28 mouse cellular contexts compared by ENCODE assay signal in genomic region chr1:154415826-154416225, GRCm38 (mm10).
DNase-seq lines count a peak whose midpoint lies in the region; ATAC-seq and TF ChIP-seq lines count a peak whose summit lies in the region.
"Had no signal": no experiment of that assay in that cellular context is flagged by ENCODE, and none has a peak within 500 bp of the region (broad histone marks: within the 10 kb centered on the region; RNA-seq: fewer than 3 reads in every experiment).

No protein-coding gene starts in this region.

- no peak overlapping the region for H3K4me3 ChIP-seq in kidney, embryonic 15.5 days (replicated peaks)
- no peak overlapping the region for H3K4me3 ChIP-seq in kidney, adult 2 months (ENCODE audit: insufficient read depth, low read depth, low read length)
- H3K4me3 ChIP-seq in lung, adult 2 months (replicated peaks; ENCODE audit: extremely low read depth, low read depth, low read length), result no peak overlapping the region
- H3K4me3 ChIP-seq in embryonic facial prominence, embryonic 10.5 days, result no peak overlapping the region
- H3K4me3 ChIP-seq in midbrain, embryonic 14.5 days (replicated peaks; ENCODE audit: low read depth, low read length), result no peak overlapping the region
- H3K4me3 ChIP-seq: embryonic facial prominence, embryonic 13.5 days; erythroblast, embryonic 14.5 days; forebrain, embryonic 12.5 days; gastrocnemius, adult 2 months; limb, embryonic 12.5 days; midbrain, embryonic 13.5 days; neural tube, embryonic 12.5 days; stomach, embryonic 15.5 days had no signal

- H3K27me3 ChIP-seq in kidney, embryonic 15.5 days, result no peaks in the 10 kb centered on the region
- no peaks in the 10 kb centered on the region for H3K27me3 ChIP-seq in kidney, adult 2 months (replicated peaks; ENCODE audit: control insufficient read depth, insufficient read depth, low read length)
- H3K27me3 ChIP-seq in embryonic facial prominence, embryonic 10.5 days (replicated peaks; ENCODE audit: low read depth, poor library complexity, severe bottlenecking), result no peaks in the 10 kb centered on the region
- no peaks in the 10 kb centered on the region for H3K27me3 ChIP-seq in midbrain, embryonic 14.5 days (ENCODE audit: control insufficient read depth, insufficient read depth, low read length)
- H3K27me3 ChIP-seq: embryonic facial prominence, embryonic 13.5 days; forebrain, embryonic 12.5 days; limb, embryonic 12.5 days; midbrain, embryonic 13.5 days; neural tube, embryonic 12.5 days; stomach, embryonic 15.5 days had no signal

- peak; percentile 8 for DNase-seq in adrenal gland, postnatal 14 days
- DNase-seq in adrenal gland, adult 8-10 months, result no peak
- no peak for DNase-seq in kidney, adult 2 months
- peak; percentile 11 for DNase-seq in lung, postnatal 10 days
- no peak for DNase-seq in lung, adult 2 months
- DNase-seq in embryonic facial prominence, embryonic 10.5 days (ENCODE audit: low spot score), result peak; percentile 22
- DNase-seq in midbrain, embryonic 14.5 days, result no peak
- DNase-seq: adrenal gland, postnatal 10 days; cerebellum, adult 8-10 months; gastrocnemius, adult 2 months; layer of hippocampus, postnatal 36 days; liver, postnatal 0 days; right cerebral cortex, adult 18-20 months; right cerebral cortex, postnatal 4 days; thymus, postnatal 25 days had no signal

- no peak for TF ChIP-seq CTCF in kidney, adult 2 months (conservative IDR thresholded peaks at IDR 0.05; ENCODE audit: insufficient read depth, insufficient read length, low read depth, low read length)
- no peak for TF ChIP-seq CTCF in lung, adult 2 months (IDR thresholded peaks at IDR 0.05; ENCODE audit: insufficient read depth, low read length)

- no peak for TF ChIP-seq POLR2A in kidney, adult 2 months (IDR thresholded peaks at IDR 0.05; ENCODE audit: low read depth, low read length)
- TF ChIP-seq POLR2A in lung, adult 2 months (IDR thresholded peaks at IDR 0.05; ENCODE audit: borderline replicate concordance, extremely low read depth, low read depth, low read length), result no peak

- H3K9me3 ChIP-seq in kidney, embryonic 15.5 days (replicated peaks), result no peaks in the 10 kb centered on the region
- no peaks in the 10 kb centered on the region for H3K9me3 ChIP-seq in embryonic facial prominence, embryonic 10.5 days
- H3K9me3 ChIP-seq in midbrain, embryonic 14.5 days (ENCODE audit: control insufficient read depth, low read length), result no peaks in the 10 kb centered on the region
- H3K9me3 ChIP-seq: embryonic facial prominence, embryonic 13.5 days; forebrain, embryonic 12.5 days; limb, embryonic 12.5 days; midbrain, embryonic 13.5 days; neural tube, embryonic 12.5 days; stomach, embryonic 15.5 days had no signal

- H3K36me3 ChIP-seq in kidney, embryonic 15.5 days, result no peaks in the 10 kb centered on the region
- H3K36me3 ChIP-seq in kidney, adult 2 months (ENCODE audit: control insufficient read depth, insufficient read depth, low read length), result no peaks in the 10 kb centered on the region
- H3K36me3 ChIP-seq in embryonic facial prominence, embryonic 10.5 days (replicated peaks), result no peaks in the 10 kb centered on the region
- 0 out of 2 replicates have a peak, but pooled peaks cover 6% of the 10 kb centered on the region for H3K36me3 ChIP-seq in midbrain, embryonic 14.5 days (ENCODE audit: control insufficient read depth, insufficient read depth, low read length)
- H3K36me3 ChIP-seq: embryonic facial prominence, embryonic 13.5 days; forebrain, embryonic 12.5 days; limb, embryonic 12.5 days; midbrain, embryonic 13.5 days; neural tube, embryonic 12.5 days; stomach, embryonic 15.5 days had no signal

- no peak overlapping the region for H3K4me2 ChIP-seq in kidney, embryonic 15.5 days
- no peak overlapping the region for H3K4me2 ChIP-seq in midbrain, embryonic 14.5 days (ENCODE audit: low read length)
- H3K4me2 ChIP-seq: embryonic facial prominence, embryonic 13.5 days; forebrain, embryonic 12.5 days; heart, embryonic 11.5 days; hindbrain, embryonic 14.5 days; limb, embryonic 12.5 days; liver, embryonic 11.5 days; midbrain, embryonic 13.5 days; neural tube, embryonic 12.5 days; stomach, embryonic 15.5 days had no signal

- peak; percentile 33; the same call in 1 of the 2 replicates for ATAC-seq in kidney, embryonic 15.5 days (replicated peaks; ENCODE audit: low FRiP score)
- ATAC-seq in midbrain, embryonic 14.5 days (ENCODE audit: low FRiP score, low TSS enrichment), result no peak
- ATAC-seq: activated CD4-positive, CD25-positive, alpha-beta regulatory T cell, adult 4 months; inflammation-experienced regulatory T-cells, adult 6 months; liver, postnatal 0 days; midbrain, embryonic 13.5 days had no signal

- no peak overlapping the region for H3K27ac ChIP-seq in kidney, embryonic 15.5 days
- H3K27ac ChIP-seq in kidney, adult 2 months (ENCODE audit: insufficient read depth, low read depth, low read length), result no peak overlapping the region
- H3K27ac ChIP-seq in embryonic facial prominence, embryonic 10.5 days (replicated peaks), result no peak overlapping the region
- no peak overlapping the region for H3K27ac ChIP-seq in midbrain, embryonic 14.5 days (replicated peaks; ENCODE audit: low read depth, low read length)
- H3K27ac ChIP-seq: embryonic facial prominence, embryonic 13.5 days; forebrain, embryonic 12.5 days; gastrocnemius, adult 2 months; hindbrain, embryonic 14.5 days; limb, embryonic 12.5 days; midbrain, embryonic 13.5 days; neural tube, embryonic 12.5 days; stomach, embryonic 15.5 days had no signal

- H3K4me1 ChIP-seq in kidney, embryonic 15.5 days, result peaks cover 11% of the 10 kb centered on the region
- H3K4me1 ChIP-seq in kidney, adult 2 months (ENCODE audit: control insufficient read depth, insufficient read depth, low read length), result no peaks in the 10 kb centered on the region
- no peaks in the 10 kb centered on the region for H3K4me1 ChIP-seq in lung, adult 2 months (ENCODE audit: control insufficient read depth, insufficient read depth, low read length)
- H3K4me1 ChIP-seq in embryonic facial prominence, embryonic 10.5 days, result peaks cover 13% of the 10 kb centered on the region
- no peaks in the 10 kb centered on the region for H3K4me1 ChIP-seq in midbrain, embryonic 14.5 days (ENCODE audit: control insufficient read depth, insufficient read depth, low read length)
- H3K4me1 ChIP-seq: forebrain, embryonic 12.5 days; limb, embryonic 12.5 days; midbrain, embryonic 13.5 days; neural tube, embryonic 12.5 days; stomach, embryonic 15.5 days had no signal

- H3K9ac ChIP-seq in kidney, embryonic 15.5 days, result no peak overlapping the region
- H3K9ac ChIP-seq in midbrain, embryonic 14.5 days (replicated peaks; ENCODE audit: low read length), result no peak overlapping the region
- H3K9ac ChIP-seq: forebrain, embryonic 12.5 days; hindbrain, embryonic 14.5 days; limb, embryonic 12.5 days; liver, postnatal 0 days; midbrain, embryonic 13.5 days; neural tube, embryonic 12.5 days; stomach, embryonic 15.5 days had no signal

- 69% methylated on average over 10 of the region's 10 CpGs for WGBS in kidney, embryonic 15.5 days
- 72% methylated on average over 10 of the region's 10 CpGs for WGBS in kidney, adult 2 months
- 66% methylated on average over 10 of the region's 10 CpGs for WGBS in lung, adult 2 months
- WGBS in embryonic facial prominence, embryonic 10.5 days, result 73% methylated on average over 10 of the region's 10 CpGs
- 90% methylated on average over 10 of the region's 10 CpGs for WGBS in midbrain, embryonic 14.5 days

Comparison
In these comparisons a context has a peak if more than half of its experiments do, and no peak if none do; other contexts are left out.
1. DNase-seq: peak in adrenal gland, postnatal 14 days (single experiment), lung, postnatal 10 days (single experiment) and embryonic facial prominence, embryonic 10.5 days (single experiment); none in adrenal gland, adult 8-10 months (single experiment), kidney, adult 2 months (single experiment), lung, adult 2 months (single experiment) and midbrain, embryonic 14.5 days (single experiment).